Mouse (Mus musculus) G1E (cell line): Measurements from ENCODE around the gene Mgat4d.

Experiments used
- CTCF ChIP-seq: IDR thresholded peaks from 2 replicates; pipeline ENCODE4 v1.5.1; 2012; ENCODE audit warnings: low read depth, low read length, inconsistent platforms, mixed read lengths
- GATA2 ChIP-seq: IDR thresholded peaks from 2 replicates; pipeline ENCODE4 v1.6.1; 2012; ENCODE audit warnings: low read depth, low read length, inconsistent platforms, borderline replicate concordance
- POLR2AphosphoS5 ChIP-seq: IDR thresholded peaks from 2 replicates; pipeline ENCODE4 v1.6.1; 2012; ENCODE audit warnings: low read depth, low read length, inconsistent platforms; ENCODE audit not compliant: insufficient replicate concordance
- TAL1 ChIP-seq: conservative IDR thresholded peaks from 2 replicates; pipeline ENCODE4 v1.6.1; 2012; ENCODE audit warnings: low read depth, low read length, inconsistent platforms, mixed read lengths

- TF ChIP-seq TAL1, result no peak
- TF ChIP-seq CTCF, result no peak
- no peak for TF ChIP-seq POLR2AphosphoS5
- no peak for TF ChIP-seq GATA2
Observed at GRCm38 (mm10) chr8:83417970-83418369, 69.7 kb downstream of the Mgat4d start.
